Mouse (Mus musculus) Patski (cell line): ENCODE measurements around the gene Psma5. TPM values are rescaled to one million over a fixed set of nuclear protein-coding genes. Genes with fewer than 3 reads are reported as not detected.

Experiments used
- ATAC-seq: fragments of 100-300 bp; one replicate; pipeline ENCODE4 v1.8.0; 2021
- CTCF ChIA-PET: fragments of 350-600 bp; sonication (Branson Sonifier 250); formaldehyde crosslinking; loops from one replicate; lab custom pipeline; 2022; ENCODE audit warnings: inconsistent platforms; lab: Charles Lee
- POLR2A ChIA-PET: fragments of 350-600 bp; sonication (Branson Sonifier 250); formaldehyde crosslinking; loops from one replicate; lab custom pipeline; 2022; ENCODE audit warnings: antibody characterized with exemption, inconsistent platforms; lab: Charles Lee
- DNase-seq: peaks from one replicate; pipeline ENCODE4 v3.0.0-alpha.2; 2011; ENCODE audit warnings: low read depth, low spot score
- H3K27me3 ChIP-seq: fragments of 371-371 bp; one replicate; pipeline ENCODE4 v1.5.1; 2021
- CTCF ChIP-seq: fragments of 100-300 bp; IDR thresholded peaks from one replicate; pipeline ENCODE4 v1.5.1; 2021
- in situ Hi-C: fragments of 300-500 bp; cut with MboI; formaldehyde crosslinking; loops from 3 replicates; pipeline ENCODE4 v1.11.1; 2018; ENCODE audit warnings: low pct_unique_long_range_greater_than_20kb, mixed read lengths
- polyA plus RNA-seq: library from polyadenylated mRNA; unstranded; gene quantifications from one replicate; pipeline ENCODE4 v1.2.3, GENCODE M21; 2021

Psma5 gene
- polyA plus RNA-seq, 1 experiment from 2014 or later, result 239 TPM

DNA sequence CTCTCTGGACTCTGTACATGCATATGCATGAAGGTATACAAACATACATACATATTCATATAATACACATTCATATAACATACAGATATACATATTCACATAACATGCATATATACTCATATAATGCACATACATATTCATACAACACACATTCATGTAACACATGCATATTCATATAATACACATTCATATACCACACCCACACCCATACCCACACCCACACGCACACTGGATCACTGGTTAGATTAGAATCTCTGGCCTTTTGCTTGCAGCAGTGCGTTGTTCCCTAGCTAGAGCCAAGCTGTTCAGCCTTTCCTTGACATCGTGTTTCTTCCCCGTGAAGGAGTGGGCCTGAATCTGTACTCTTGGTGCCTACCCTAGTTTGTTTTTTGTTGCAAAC, 48.0 kb downstream of the Psma5 start:
- no peaks in the 10 kb centered on the region for H3K27me3 ChIP-seq
- CTCF ChIA-PET, result interaction anchor here (2.3 to 3.3 kb wide), 3 partner anchors 9 to 84 kb away, joined by 8 to 14 read pairs (median 9); no protein-coding TSS in a partner anchor
- TF ChIP-seq CTCF, result no peak
- ATAC-seq (no peak), DNase-seq (no peak)
- in situ Hi-C loops, result no loop called here
- POLR2A ChIA-PET, result interaction anchor here (0.7 kb wide), 1 partner anchor 118 kb away, joined by 5 read pairs; no protein-coding TSS in a partner anchor

DNA sequence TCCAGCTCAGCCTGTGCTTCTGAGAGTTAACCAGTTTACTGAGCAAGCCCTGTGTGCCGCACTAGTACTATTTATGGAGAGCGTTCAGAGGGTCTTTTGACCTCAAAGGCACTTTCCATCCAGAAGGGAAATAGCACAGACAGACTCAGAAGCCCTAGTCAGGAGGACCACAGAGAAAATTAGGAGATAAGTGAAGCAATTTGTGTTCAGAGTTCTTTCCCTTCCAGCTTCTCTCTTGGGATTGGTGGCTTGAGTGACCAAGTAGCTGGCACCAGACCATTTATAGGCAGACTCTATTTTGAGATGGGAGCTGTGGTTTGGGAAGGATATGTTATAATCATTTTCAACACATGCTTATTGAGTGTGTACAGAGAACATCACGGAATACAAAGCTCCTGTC, 49.7 kb downstream of the Psma5 start:
- no peaks in the 10 kb centered on the region for H3K27me3 ChIP-seq
- in situ Hi-C loops, result no loop called here
- ChIA-PET CTCF (interaction anchor here (0.7 to 2.7 kb wide), 6 partner anchors 9 to 52 kb away, joined by 3 to 14 read pairs (median 4); no protein-coding TSS in a partner anchor), POLR2A (interaction anchor here (0.5 kb wide), 1 partner anchor 19 kb away, joined by 3 read pairs; no protein-coding TSS in a partner anchor)
- DNase-seq, result no peak
- TF ChIP-seq CTCF, result no peak
- ATAC-seq, result no peak

DNA sequence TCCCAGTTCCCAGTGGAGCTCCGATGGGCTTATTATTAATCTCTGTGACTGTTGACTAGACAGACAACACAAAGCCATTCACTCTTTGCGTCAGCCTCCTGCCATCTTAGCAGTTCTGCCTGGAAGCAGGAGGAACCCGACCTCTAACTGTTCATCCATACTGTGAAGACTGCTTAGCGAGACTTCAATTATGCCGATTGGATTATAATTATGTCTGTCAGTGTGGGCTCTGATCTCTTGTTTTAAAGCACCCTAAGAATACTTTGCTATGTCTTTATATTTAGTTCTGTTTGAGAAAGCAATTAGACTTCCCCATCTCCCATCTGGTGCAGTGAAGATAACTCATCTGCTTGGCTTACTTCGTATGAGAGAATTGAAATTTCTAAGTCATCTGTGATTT, 50.8 kb downstream of the Psma5 start:
- DNase-seq, result no peak
- POLR2A ChIA-PET, result no interaction called here

DNA sequence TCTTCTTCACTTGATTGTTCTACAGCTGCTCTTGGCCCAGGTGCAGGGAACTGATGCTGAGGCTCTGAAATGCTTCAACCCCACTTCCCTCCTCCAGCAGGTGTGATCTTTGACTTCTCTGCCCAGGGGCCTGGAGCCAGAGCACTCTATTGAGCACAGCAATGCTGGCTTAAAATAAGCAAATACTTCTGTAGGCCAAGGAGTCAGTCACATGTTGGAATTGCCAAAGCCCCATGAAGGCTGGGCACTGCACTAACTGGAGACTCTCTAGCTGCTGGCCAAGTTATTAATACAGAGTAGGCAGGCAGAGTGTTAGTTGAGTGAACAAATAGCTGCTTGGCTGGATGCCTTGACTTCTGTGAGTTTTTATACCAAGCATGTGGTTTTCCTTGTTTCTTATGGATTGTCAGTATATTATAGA, 54.2 kb downstream of the Psma5 start:
- H3K27me3 ChIP-seq, result no peaks in the 10 kb centered on the region
- in situ Hi-C loops, result no loop called here
- POLR2A ChIA-PET, result interaction anchor here (0.9 kb wide), 1 partner anchor 18 kb away, joined by 3 read pairs; no protein-coding TSS in a partner anchor
- TF ChIP-seq CTCF, result no peak
- CTCF ChIA-PET, result interaction anchor here (1.0 to 3.9 kb wide), 4 partner anchors 9 to 77 kb away, joined by 3 to 15 read pairs (median 3); no protein-coding TSS in a partner anchor
- ATAC-seq (peak; percentile 17), DNase-seq (no peak)

More for the DNA sequence above, 50.8 kb downstream of the Psma5 start:
- no peak for ATAC-seq
- no peak for TF ChIP-seq CTCF
- in situ Hi-C loops, result no loop called here
- CTCF ChIA-PET, result interaction anchor here (1.2 to 2.7 kb wide), 2 partner anchors 12 to 25 kb away, joined by 4 to 14 read pairs; no protein-coding TSS in a partner anchor
- H3K27me3 ChIP-seq, result no peaks in the 10 kb centered on the region

DNA sequence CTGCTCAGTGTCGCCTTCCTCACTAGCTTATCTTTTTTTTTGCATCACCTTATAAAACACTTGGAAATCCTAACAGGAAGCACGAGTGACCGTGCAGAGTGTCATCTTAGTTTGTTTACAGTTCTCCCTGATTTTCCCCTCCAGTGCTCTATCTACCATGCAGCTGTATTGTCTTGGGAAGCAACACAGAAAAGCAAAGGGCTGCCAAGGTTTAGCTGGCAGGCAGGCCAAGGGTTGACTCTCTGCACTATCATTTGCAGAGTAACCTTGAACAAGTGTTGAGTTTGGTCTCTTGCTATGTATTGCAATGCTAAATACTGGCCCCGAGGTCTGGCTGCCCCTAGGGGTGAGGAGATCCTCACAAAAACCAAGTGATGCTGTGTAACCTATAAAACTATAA, 55.0 kb downstream of the Psma5 start:
- ChIA-PET CTCF (interaction anchor here (1.0 to 3.9 kb wide), 5 partner anchors 8 to 76 kb away, joined by 3 to 15 read pairs (median 3); partner anchors contain the start of gene Mybphl), POLR2A (interaction anchor here (0.9 kb wide), 1 partner anchor 18 kb away, joined by 3 read pairs; no protein-coding TSS in a partner anchor)
- in situ Hi-C loops, result no loop called here
- no peak for DNase-seq
- ATAC-seq, result no peak
- no peak for TF ChIP-seq CTCF
- no peaks in the 10 kb centered on the region for H3K27me3 ChIP-seq

DNA sequence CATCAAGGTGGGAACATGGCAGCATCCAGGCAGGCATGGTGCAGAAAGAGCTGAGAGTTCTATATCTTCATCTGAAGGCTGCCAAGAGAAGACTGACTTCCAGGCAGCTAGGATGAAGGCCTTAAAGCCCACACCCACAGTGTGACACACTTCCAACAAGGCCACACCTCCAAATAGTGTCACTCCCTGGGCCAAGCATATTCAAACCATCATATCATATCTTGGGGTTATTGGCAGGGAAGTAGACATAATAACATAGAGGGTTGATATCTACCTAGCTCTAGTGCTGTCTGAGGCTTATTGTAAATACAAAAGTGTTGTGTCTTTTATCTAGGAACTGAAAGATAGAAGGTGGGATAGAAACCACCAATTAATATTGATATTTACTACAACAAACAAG, 55.7 kb downstream of the Psma5 start:
- POLR2A ChIA-PET, result interaction anchor here (0.8 kb wide), 1 partner anchor 77 kb away, joined by 4 read pairs; no protein-coding TSS in a partner anchor
- CTCF ChIA-PET, result interaction anchor here (1.2 to 3.9 kb wide), 3 partner anchors 11 to 75 kb away, joined by 3 to 15 read pairs (median 6); partner anchors contain the start of gene Mybphl
- DNase-seq, result no peak
- H3K27me3 ChIP-seq, result no peaks in the 10 kb centered on the region
- no peak for ATAC-seq
- no peak for TF ChIP-seq CTCF
- in situ Hi-C loops, result no loop called here

DNA sequence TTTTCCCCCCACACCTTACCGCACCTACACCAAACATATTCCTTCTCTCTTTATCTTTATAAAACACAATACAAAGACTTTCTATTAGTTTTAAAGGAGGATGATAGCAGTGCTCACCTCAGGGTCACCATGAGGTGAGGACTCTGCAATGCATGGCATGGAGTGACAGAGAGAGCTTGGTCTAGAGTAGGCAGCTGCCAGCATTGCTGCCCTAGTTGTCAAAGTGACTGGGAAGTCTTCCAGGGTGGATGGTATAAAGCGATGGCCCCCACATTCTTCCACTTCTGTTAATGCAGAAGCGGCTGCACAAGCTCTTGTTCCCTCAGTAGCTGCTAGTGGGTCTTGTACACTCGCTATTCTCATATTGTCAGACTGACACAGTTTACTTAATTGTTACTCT, 56.4 kb downstream of the Psma5 start:
- no peaks in the 10 kb centered on the region for H3K27me3 ChIP-seq
- ChIA-PET POLR2A (no interaction called here), CTCF (interaction anchor here (1.0 to 3.9 kb wide), 6 partner anchors 12 to 89 kb away, joined by 3 to 15 read pairs (median 4); no protein-coding TSS in a partner anchor)
- no peak for DNase-seq
- ATAC-seq, result no peak
- in situ Hi-C loops, result no loop called here
- TF ChIP-seq CTCF, result no peak

DNA sequence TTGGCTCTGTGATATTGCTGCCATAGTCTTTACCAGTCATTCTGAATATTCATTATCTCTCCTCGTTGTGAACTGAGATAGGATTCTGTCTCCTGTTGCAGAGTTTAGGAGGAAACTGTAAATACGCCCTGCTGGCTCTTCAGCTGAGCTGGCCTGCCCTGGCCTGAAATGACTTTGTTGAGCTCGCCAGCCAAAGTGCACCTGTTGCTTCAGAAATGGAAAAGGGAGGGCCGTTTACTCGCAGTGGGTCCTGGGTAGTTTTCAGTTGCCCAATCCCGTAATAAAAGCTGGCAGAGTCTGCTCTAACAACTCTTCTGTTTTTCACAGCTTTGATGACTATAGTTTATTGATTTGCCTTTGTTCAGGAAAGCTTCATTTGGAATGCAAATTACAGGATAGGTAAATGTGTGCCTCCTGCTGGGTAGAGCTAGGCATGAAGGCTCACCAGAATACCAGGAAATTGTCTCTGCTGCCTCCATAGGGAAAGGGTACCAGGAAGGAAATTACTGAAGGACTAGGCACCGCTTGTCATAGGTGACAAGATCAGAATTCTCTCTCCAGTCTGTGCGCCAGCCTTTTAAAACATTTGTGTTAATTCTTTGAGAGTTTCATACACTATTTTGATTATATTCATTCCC, 57.4 kb downstream of the Psma5 start:
- DNase-seq, result no peak
- in situ Hi-C loops, result no loop called here
- POLR2A ChIA-PET, result no interaction called here
- TF ChIP-seq CTCF, result no peak
- H3K27me3 ChIP-seq, result no peaks in the 10 kb centered on the region
- CTCF ChIA-PET, result interaction anchor here (1.0 to 3.9 kb wide), 8 partner anchors 8 to 88 kb away, joined by 3 to 15 read pairs (median 4); no protein-coding TSS in a partner anchor
- no peak for ATAC-seq

DNA sequence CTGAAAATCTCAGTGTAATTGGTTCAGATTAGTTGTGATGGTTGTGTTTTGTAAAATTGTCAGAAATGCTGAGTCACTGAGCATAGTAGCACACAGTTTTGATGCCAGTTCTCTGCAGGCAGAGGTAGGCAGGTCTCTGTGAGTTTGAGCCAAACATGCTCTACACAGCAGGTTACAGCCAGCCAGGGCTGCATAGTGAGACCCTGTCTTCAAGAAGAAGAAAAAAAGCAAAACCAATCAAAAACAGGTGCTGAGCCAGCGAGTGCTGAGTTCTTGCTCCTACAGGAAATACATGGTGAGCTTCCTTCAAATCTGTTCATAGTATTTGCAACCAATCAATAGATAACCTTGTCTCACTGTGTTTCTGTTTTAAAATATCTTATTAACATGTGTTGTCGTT, 61.8 kb downstream of the Psma5 start:
- CTCF ChIA-PET, result interaction anchor here (0.6 to 2.9 kb wide), 7 partner anchors 11 to 146 kb away, joined by 3 to 19 read pairs (median 4); no protein-coding TSS in a partner anchor

DNA sequence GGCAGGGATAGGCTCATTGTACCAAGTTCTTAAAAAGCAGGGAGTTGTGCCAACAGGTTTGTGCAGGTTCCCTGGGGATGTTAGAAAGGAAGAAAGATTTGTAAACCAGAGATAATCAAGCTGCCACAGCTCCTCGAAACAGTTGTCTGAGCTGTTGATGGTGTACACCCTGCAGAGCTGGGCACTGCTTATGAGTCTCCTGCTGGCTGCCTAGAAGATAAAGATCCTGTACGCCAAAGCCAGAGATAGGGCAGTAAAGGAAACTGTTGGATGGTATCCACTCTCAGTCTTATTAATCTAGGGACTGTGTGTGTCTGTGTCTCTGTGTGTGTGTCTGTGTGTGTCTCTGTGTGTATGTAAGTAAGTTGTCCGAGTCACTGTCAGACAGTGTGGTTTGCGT, 64.9 kb downstream of the Psma5 start:
- no peaks in the 10 kb centered on the region for H3K27me3 ChIP-seq
- CTCF ChIA-PET, result interaction anchor here (1.6 kb wide), 1 partner anchor 26 kb away, joined by 4 read pairs; no protein-coding TSS in a partner anchor
- POLR2A ChIA-PET, result interaction anchor here (1.2 kb wide), 1 partner anchor 11 kb away, joined by 3 read pairs; no protein-coding TSS in a partner anchor
- ATAC-seq (no peak), DNase-seq (no peak)
- in situ Hi-C loops, result no loop called here
- TF ChIP-seq CTCF, result no peak

More for the DNA sequence above, 61.8 kb downstream of the Psma5 start:
- no peaks in the 10 kb centered on the region for H3K27me3 ChIP-seq
- POLR2A ChIA-PET, result interaction anchor here (0.7 to 1.7 kb wide), 2 partner anchors 8 to 31 kb away, joined by 3 read pairs; no protein-coding TSS in a partner anchor
- in situ Hi-C loops, result no loop called here
- TF ChIP-seq CTCF, result no peak
- DNase-seq, result no peak
- no peak for ATAC-seq
